Mouse (Mus musculus) neutrophil, adult 59 days (primary cell): ENCODE results near the gene Baz1b. TPM values are rescaled to one million over a fixed set of nuclear protein-coding genes. Genes with fewer than 3 reads are reported as not detected.

Experiments used
- total RNA-seq, 2 experiments: library from RNA; stranded (reverse); gene quantifications; 1 replicate in 1 of 2; 2 replicates in 1 of 2; pipeline ENCODE4 v1.2.4; 2023

Baz1b gene
- 10 to 100 TPM; 83.4 to 84.8 TPM for total RNA-seq

DNA sequence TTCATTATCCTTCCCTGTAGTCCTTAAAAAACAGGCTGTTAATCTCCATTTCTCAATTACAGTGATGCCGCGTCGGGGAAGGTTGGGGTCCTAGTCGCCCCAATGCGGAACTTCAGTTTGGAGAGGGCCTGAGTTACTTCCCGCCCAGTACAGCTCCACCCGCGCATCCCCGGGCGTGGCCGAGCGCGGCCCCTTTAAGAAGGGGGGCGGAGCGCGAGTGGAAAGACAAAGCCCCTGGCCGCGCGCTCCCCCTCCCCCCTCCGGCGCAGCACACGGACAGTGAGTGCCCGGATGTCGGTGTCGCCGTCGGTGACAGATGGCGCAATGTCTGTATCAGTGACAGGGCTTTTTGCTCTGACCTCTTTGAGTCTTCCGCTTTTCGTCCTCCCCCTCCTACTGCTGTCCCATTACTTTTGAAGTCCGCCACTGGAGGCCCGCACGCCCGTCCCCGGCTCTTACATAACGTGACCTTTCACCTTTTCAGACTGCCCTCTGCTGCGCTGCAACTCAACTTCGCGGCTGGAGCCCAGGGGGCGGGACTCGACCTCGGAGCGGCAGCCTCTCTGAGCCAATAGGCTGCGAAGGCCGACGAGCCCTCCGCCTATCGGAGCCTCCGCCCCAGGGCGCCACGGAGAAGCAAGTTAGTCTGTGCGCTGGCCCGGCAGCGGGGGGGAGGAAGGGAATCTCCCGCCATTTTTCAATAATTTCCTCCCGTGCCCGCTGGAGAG, at the start of gene Baz1b:
TSS of gene Baz1b (plus strand) at position 644 of the 728 bp plus-strand sequence.

DNA sequence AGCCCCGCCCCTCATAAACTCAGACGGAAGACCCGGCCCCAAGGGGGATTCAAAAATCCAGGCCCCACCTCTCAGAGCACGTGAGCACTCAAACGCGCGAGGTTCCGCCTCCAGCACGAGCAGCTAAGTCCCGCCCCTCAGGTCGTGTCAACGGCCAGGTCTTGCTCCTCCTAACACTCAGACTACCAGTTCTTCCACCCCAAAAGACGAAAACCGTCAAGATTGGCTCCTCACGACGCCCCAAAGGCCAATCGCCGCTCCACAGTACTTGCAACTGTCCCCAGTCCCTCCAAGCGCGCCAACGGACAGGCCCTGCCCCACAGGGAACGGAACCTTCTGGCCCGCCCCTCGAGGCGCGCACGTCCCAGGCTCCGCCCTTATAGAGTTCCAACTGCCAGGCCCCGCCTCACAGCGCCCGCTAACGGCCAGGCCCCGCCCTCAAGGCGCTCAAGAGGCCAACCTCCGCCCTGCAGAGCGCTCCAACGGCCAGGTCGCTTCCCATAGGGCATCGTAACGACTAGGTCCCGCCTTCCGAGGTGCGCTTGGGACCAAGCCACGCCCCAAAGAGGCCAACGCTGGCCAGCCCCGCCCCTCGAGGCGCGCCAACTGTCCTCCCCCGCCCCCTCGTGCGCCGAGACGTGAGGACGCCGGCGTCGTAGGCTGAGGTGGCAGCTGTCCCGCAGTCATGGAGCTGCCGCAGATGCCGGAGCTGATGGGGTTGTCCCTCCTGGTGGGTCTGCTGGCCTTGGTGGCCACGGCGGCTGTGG, 37.8 kb upstream of the Baz1b start, which contains the start of gene Tbl2:
TSS of gene Tbl2 (plus strand) at position 605 of the 767 bp plus-strand sequence.

GRCm38 (mm10) chr5:135168063-135169062, 18.7 kb upstream of the Baz1b start, which contains the start of gene Bcl7b:
Bcl7b (plus strand) TSS chr5:135168283.

DNA sequence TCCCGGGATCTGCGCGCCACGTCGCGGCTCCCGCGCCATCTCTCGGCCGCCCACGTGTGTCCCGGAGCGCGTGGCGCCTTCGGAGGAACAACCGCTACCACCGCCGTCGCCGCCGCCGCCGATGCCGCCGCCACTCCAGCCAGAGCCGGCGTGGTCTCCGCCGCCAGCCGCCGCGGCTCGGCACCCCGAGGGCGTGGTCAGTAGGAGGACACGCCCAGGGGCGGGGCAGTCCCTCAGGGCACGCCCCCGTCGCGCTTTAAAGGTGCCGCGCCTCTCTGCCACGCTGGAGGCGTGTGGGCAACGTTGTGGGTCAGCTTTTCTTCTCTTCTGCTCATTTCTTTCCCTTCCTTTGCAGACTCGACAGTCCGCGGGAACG, 64.0 kb downstream of the Baz1b start, which contains the start of gene Fzd9:
TSS of gene Fzd9 (minus strand) at position 152 of the 376 bp plus-strand sequence.

Other genes starting within 250 kb of the Baz1b start
- not detected for gene Cldn4, start 240.3 kb upstream of the Baz1b start, total RNA-seq
- not detected for gene Cldn3, start 201.1 kb upstream of the Baz1b start, total RNA-seq
- gene Abhd11, start 178.1 kb upstream of the Baz1b start, total RNA-seq: 10 to 100 TPM; 22.7 to 26.3 TPM
- under 1 TPM; 0.22 to 0.27 TPM for gene Stx1a, start 163.8 kb upstream of the Baz1b start, total RNA-seq
- gene Dnajc30, start 123.1 kb upstream of the Baz1b start, total RNA-seq: 10 to 100 TPM; 13.2 to 16.1 TPM
- gene Bud23, start 122.3 kb upstream of the Baz1b start, total RNA-seq: 10 to 100 TPM; 29.6 to 34.5 TPM
- under 1 TPM in 1 of 2 experiments, not detected in 1; 0.31 TPM for gene Vps37d, start 109.0 kb upstream of the Baz1b start, total RNA-seq
- gene Mlxipl, start 97.4 kb upstream of the Baz1b start, total RNA-seq: under 1 TPM; 0.24 to 0.49 TPM
- 10 to 100 TPM; 10.6 to 11.1 TPM for gene Tbl2, start 37.6 kb upstream of the Baz1b start, total RNA-seq
- gene Bcl7b, start 19.0 kb upstream of the Baz1b start, total RNA-seq: 10 to 100 TPM; 25.0 to 30.1 TPM
- gene Fzd9, start 64.0 kb downstream of the Baz1b start, total RNA-seq: not detected
- not detected for gene Fkbp6, start 162.8 kb downstream of the Baz1b start, total RNA-seq
- not detected for gene Trim50, start 166.0 kb downstream of the Baz1b start, total RNA-seq
- gene Nsun5, start 182.7 kb downstream of the Baz1b start, total RNA-seq: 1 to 10 TPM; 5.4 to 9.4 TPM
- gene Pom121, start 207.3 kb downstream of the Baz1b start, total RNA-seq: 10 to 100 TPM; 28.9 to 32.5 TPM